Mouse (Mus musculus): ENCODE data around the gene Sucnr1.

- TF ChIP-seq CTCF (IDR thresholded peaks at IDR 0.05; ENCODE audit: low read depth) = no peak
- TF ChIP-seq EP300 (IDR thresholded peaks at IDR 0.05; ENCODE audit: low read depth) = no peak
Measured at GRCm38 (mm10) chr3:60097485-60097884, 15.8 kb downstream of the Sucnr1 start.

Data from liver, embryonic 14.5 days (tissue).